Mouse (Mus musculus) right cerebral cortex, adult 18-20 months (tissue): ENCODE data around the gene Trmt10c.
A peak's percentile ranks its signal among the peaks of the same experiment; 100 is the strongest.

Experiments
- DNase-seq: peaks from one replicate; pipeline ENCODE4 v3.0.0; 2022; ENCODE audit warnings: mixed read lengths

Trmt10c gene

DNA sequence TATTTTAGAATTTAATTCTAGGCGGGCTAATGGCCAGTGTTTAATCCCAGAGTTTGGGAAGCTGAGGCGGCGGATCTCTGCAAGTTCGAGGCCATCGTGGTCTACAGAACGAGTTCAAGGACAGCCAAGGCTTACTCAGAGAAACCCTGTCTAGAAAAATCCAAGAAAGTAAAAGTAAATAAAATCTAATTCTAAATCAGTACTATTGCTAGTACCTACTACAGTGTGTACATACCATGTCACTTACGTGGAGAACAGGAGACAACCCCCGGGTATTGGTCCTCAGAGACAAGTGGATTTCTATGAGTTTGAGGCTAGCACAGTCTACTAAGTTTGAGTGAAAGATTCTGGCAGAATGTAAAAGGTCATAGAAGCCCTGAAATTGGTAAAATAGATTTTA, 471 bp upstream of the Trmt10c start:
- DNase-seq: no peak

DNA sequence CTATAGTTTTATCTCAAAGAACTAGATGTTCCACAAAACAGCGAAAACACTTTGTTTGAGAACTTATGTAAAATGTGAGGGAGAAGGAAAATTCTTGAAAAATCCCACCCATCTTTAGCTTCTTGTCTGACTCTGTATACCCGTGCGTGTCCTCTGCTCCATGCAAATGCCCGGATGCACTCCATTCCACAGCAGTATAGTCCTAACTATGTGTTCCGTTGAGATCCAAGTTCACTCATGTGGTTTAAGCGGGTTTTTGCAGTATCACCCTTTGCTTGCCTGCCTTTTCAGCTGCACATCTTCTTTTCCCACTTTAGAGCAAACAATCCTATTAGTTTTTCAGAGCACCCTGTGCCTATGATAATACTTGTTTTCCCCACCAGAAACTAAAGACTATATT, 1.1 kb downstream of the Trmt10c start:
- DNase-seq: no peak

GRCm38 (mm10) chr16:56034566-56034965, 3.1 kb downstream of the Trmt10c start:
- no peak for DNase-seq

DNA sequence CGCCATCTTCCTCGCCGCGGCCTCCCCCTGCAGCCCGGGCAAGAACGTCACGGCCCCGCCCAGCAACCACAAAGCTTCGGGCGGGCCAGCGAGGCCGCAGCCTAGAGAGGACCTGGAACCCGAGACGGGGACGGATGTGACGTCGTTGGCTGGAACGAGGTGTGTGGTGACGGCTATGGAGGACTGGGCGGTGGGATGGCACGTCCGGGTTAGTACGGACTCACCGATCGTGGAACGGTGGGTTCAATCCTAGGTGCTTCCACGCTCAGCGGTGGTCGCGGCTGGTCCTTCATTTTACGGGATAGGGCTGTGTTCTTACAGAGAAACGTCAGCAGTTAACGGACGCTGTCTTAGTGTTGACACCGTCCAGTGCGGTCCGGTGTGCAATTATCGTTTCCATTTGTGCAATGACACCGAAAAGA, 7.9 kb downstream of the Trmt10c start, which contains the start of gene Pcnp:
Gene Pcnp (minus strand): TSS at position 79 of the 422 bp plus-strand sequence.
- DNase-seq: peak; percentile 99

GRCm38 (mm10) chr16:56028722-56029551, 8.7 kb downstream of the Trmt10c start:
- no peak for DNase-seq

DNA sequence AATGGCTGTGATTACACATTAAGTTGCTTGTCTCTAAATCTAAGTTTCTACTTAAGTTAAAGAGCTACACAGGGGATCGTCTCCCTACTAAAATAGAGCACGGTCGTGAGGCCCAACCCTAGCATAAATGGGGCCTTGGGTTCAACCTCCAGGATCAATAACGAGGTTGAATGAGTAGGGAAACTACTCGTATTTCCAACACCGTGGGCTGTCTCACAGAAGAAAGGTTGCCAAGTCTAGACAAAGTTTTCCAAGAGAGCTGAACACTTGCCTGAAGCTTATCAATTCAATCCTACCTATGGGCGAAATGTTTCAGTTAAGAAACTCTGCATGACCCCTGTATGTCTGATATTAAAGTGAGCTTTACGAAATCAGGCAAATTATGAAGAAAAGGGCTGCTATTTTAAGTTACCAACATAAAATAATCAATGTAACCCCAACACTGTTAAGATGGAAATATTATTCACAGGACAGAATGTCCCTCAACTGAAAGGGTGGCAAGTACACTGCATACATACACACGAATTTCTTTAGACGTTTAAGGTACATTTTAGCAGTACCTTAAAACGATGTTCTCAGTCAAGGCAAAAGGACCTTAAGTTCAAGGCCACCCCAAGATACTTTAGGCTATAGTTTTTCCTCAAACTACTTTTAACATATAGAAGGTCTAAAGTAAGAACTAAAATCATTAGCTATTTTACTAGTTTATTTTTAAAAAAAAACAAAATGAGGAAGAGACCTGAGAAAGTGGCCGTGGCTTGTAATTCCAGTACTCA, 9.6 kb downstream of the Trmt10c start:
- no peak for DNase-seq

DNA sequence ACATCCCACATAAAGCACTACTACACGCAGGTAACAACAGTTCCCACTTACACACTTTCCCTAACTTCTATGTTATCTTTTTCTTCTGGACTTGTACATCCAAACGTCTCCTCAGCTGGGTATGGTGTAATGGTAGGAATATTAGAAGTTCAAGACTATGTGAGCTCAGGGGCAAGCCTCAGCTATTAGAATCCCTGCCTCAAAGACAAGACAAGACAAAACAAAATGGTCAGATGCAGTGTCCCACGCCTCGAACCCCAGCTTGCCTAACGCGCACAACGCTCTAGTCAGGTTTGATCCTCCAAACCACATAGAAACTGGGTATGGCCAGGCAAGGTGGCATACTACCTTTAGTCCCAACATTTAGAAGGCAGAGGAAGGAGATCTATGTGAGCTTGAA, 18.0 kb downstream of the Trmt10c start:
- DNase-seq: no peak

- DNase-seq: no peak
Observed at GRCm38 (mm10) chr16:56014076-56014475, 23.5 kb downstream of the Trmt10c start.

- DNase-seq: no peak
Observed at GRCm38 (mm10) chr16:56012789-56013743, 24.6 kb downstream of the Trmt10c start.

GRCm38 (mm10) chr16:56008862-56009261, 28.8 kb downstream of the Trmt10c start:
- no peak for DNase-seq

DNA sequence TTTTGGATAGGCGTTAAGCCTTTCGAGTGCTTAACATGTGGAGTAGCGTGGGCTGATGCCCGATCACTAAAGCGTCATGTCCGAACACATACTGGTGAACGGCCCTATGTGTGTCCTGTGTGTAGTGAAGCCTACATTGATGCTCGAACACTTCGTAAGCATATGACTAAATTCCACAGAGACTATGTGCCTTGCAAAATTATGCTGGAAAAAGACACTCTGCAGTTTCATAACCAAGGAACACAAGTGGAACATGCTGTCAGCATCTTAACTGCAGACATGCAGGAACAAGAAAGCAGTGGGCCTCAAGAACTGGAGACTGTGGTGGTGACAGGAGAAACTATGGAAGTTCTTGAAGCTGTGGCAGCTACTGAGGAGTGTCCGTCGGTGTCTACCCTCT, 30.8 kb downstream of the Trmt10c start:
- peak; percentile 8 for DNase-seq

DNA sequence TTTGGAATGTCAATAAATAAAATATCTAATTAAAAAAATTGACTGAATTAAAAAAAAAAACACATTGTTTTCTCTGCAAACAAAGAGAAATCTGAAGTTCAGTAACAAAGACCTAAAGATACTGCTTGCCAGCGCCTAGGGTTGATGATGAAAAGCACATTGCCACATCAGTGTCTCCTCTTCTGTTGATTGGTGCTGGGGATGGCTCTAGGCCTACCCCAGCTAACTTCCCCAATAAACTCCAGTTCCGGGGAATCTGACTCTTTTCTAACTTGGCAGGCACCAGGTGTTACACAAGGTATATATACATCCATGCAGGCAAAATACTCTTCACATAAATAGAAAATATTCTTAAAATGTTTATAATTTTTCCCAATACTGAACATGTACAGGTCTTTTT, 43.4 kb downstream of the Trmt10c start:
- DNase-seq: no peak

DNA sequence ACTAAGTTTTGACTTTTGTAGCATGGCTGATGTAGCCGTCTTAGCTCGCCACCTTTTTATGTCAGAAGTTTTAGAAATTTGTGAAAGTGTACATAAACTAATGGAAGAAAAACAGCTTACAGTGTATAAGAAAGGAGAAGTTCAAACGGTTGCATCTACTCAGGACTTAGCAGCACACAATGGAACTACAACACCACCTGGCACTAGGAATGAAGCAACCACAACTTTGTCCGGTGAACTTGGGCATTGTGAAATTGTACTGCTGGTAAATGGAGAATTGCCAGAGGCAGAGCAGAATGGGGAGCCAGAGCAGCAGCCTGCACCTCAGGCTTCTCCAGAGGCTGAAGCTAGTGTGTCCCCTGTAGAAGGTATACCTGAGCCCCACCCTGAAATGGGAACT, 47.3 kb downstream of the Trmt10c start:
- DNase-seq: no peak

- DNase-seq: no peak
Observed at GRCm38 (mm10) chr16:55986001-55986400, 51.6 kb downstream of the Trmt10c start.
